Mouse (Mus musculus): ENCODE measurements around the gene Myo1c.

Myo1c gene

DNA sequence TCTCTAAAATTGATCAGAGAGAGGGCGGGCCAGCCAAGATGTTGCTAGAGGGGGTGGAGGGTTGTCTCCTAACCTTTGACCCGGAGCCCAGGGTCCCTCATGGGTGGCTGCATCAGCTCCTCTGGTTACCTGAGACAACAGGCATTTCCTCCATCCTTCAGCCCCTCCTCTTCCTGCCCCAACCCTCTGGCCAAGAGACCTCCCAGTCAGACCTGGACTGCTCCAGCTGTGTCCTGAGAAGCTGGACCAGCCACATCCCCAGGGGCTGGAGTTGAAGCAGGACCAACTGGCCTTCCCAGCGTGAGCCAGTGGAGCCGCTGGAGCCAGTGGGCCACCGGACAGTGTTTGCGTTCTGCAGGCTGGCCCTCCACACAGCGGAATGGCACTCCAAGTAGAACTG is at the start of gene Myo1c:
TSS of gene Myo1c (plus strand) at position 194 of the 400 bp plus-strand sequence.
- no peak for DNase-seq (ENCODE audit: low read depth)

DNA sequence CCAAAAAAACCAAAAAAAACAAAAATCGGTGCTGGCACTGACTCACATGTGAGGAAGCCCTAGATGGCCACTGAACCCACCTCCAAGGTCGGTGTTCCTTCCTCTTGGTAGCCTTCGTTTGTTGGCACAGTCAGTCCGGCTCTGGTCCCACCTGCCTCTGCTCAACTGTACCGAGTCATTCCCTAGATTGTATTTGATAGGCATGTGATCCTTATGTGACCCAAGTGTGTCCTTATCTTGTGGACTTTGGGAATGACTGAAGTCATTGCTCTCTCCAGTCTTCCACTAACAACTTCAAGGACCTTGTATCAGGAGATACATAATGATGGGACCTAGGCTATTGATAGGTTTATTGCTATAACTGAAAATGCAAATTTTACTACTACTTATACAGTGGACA is 45.5 kb upstream of the Myo1c start:
- DNase-seq (ENCODE audit: low read depth): no peak

- no peak for DNase-seq (ENCODE audit: low read depth)
Measured at GRCm38 (mm10) chr11:75605318-75605717, 45.0 kb upstream of the Myo1c start.

GRCm38 (mm10) chr11:75608776-75609175 is 41.5 kb upstream of the Myo1c start:
- DNase-seq (ENCODE audit: low read depth): no peak

- DNase-seq (ENCODE audit: low read depth): no peak
Measured at GRCm38 (mm10) chr11:75610021-75610420, 40.3 kb upstream of the Myo1c start.

GRCm38 (mm10) chr11:75614769-75615168 is 35.5 kb upstream of the Myo1c start:
- no peak for DNase-seq (ENCODE audit: low read depth)

DNA sequence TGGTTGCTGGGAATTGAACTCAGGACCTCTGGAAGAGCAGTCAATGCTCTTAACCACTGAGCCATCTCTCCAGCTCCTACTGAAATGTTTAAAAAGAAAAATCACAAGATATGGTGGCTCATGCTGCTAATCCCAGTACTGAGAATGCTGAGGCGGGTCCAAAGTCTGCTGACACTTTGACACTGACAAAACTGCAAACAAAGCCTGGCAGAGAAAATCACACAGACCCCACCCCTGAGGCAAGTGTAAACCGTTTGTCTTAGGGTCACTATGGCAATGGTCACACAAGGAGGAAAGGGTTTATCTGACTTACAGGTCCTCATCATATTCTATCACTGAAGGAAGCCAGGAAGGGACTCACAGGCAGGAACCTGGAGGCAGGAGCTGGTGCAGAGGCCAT is 34.7 kb upstream of the Myo1c start:
- DNase-seq (ENCODE audit: low read depth): no peak

- DNase-seq (ENCODE audit: low read depth): peak; percentile 46
Measured at GRCm38 (mm10) chr11:75619133-75619532, 31.2 kb upstream of the Myo1c start.

DNA sequence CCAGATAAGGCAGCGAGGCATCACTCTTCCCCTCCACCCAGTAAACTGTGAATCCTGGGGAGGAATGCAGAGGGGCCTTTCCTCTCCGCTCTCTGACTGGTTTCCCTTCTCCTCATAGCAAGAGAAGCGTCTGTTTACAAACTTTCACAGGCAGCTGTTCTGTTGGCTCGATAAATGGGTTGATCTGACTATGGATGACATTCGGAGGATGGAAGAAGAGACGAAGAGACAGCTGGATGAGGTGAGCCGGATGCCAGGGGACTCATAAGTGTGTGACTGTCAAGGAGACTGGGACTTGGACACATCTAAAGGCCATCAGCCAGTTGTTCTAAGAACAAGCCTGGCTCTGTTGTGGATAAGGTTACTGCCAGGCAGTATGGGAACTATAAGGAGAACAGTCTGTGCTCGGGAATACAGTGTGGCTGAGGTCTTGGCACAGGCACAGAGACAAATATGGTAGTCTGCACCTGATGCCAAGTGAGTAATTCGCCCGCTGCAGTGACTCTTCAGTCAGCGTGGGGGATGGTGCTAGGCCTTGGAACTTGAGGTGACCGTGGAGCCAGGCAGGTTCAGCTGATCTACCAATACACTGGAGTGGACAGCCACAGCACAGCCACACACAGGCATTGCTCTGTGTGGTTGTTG is 30.0 kb upstream of the Myo1c start:
- DNase-seq (ENCODE audit: low read depth): no peak

DNA sequence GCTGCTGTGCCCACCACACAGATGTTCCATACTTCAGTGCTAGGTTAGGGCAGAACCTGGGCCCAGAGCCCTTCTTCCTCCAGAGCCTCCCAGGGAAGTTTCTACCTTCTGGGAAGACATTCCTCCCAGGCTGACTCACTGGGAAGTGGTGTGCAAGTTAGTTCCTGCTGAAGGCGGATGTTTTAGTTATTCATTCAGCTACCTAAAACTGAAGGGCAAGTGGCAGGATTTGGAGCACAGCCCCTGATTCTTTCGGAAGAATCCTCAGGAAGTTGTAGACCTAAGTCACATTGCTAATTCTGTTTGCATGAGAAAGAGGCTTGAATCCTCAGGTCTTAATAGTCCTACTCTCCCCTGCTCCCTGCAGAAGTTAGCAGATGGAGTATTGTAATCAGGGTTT is 28.9 kb upstream of the Myo1c start:
- no peak for DNase-seq (ENCODE audit: low read depth)

GRCm38 (mm10) chr11:75622588-75623329 is 27.5 kb upstream of the Myo1c start:
- DNase-seq (ENCODE audit: low read depth): no peak

DNA sequence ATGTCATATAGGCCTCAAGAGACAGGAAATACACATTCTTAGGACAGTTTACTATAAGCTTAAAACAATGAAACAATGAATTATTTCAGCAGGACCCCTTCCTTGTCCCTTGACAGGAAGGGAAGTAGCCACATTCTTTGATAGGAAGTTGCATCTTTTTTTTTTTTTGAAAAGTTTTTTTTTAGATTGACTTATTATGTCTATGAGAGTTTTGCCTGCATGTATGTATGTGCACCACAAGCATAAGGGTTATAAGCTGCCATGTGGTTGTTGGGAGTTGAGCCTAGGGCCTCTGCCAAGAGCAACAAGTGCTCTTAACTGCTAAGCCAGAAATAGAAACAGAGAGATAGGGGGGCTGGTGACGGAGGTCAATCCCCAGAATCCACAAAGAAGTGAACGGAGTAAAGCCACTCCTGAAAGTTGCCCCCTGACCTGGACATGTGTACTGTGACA is 26.2 kb upstream of the Myo1c start:
- no peak for DNase-seq (ENCODE audit: low read depth)

DNA sequence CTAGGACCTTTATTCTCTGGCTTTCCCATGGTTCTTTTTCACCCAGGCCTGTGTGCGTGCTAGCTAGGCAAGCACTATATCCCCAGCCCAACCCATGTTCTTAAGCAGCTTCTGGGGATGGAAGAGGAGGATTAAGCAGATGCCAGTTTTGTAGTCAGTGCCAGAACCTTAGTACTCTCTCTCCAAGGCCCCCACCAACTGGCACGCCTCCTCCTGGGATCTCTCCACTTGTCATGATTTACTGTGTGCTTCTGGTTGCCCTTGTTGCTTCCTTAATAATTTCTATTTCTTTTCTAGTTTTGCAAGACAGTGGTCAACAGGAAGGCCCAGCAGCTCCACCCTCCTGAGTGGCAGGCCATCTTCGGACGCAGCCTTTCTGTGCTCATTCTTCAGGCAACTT is 24.5 kb upstream of the Myo1c start:
- no peak for DNase-seq (ENCODE audit: low read depth)

DNA sequence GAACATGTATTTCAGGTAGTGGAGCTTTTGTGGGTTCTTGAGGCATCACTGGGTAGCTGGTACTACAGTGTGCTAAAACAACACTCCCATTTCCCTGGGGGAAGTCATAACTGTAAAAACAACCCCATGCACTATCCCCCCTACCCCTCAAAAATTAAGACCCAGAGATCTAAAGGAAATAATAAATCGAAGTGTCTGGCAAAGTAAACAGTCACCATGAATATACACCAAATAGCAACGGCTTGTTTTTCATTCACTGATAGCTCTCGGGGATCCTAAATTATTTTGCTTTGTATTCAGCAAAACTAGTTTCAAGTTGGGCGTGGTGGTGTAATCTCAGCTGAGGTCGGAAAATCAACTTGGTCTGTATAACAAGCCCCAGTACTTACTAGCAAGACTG is 20.2 kb upstream of the Myo1c start:
- no peak for DNase-seq (ENCODE audit: low read depth)

DNA sequence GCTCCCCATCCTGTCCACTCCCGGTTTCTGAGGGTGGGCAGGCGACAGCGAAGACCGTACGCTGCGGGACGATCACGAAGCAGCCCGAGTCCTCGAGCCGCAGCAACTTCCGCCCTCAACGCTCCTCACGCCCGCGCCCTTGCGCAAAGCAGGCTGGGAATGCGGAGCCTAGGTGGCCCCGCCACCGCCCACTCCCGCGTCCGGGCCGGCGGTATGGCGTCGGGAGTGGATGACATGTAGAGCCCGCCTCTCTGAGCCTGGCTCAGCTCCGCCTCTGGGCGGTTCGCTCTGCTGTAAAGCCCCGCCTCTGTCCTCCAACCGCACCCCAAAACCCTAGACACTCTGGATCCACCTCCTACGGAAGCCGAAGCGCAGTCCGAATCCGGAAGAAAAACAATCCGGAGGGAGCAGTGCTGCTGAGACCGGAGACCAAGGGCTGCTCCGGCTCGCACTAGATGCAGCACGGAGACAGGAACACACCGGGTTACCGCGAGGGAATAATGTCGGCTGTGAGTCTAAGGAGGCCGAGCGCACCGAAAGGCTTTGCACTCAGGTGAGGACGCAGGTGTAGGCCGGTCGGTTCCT is 19.6 kb upstream of the Myo1c start, which contains the start of gene Inpp5k:
TSS of gene Inpp5k (plus strand) at position 344 of the 585 bp plus-strand sequence.
- DNase-seq (ENCODE audit: low read depth): peak; percentile 98

- peak; percentile 66 for DNase-seq (ENCODE audit: low read depth)
Measured at GRCm38 (mm10) chr11:75631561-75632225, 18.6 kb upstream of the Myo1c start.

DNA sequence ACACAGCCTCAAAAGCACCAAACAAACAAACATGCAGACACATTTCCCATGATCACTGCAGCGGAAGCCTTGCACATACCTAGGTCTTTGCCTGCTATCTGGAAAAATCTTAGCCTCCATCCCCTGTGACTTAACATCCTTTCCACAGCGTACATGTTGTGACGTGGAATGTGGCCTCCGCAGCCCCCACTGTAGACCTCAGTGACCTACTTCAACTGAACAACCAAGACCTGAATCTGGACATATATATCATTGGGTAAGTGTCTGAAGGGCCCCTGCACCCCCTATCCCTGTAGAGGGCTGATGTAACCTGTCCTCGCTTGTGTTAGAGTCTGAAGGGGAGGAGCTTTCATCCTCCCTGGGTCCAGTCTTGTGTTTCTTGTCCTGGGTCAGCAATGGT is 17.4 kb upstream of the Myo1c start:
- DNase-seq (ENCODE audit: low read depth): no peak

GRCm38 (mm10) chr11:75634801-75635200 is 15.5 kb upstream of the Myo1c start:
- DNase-seq (ENCODE audit: low read depth): no peak

GRCm38 (mm10) chr11:75635315-75635714 is 15.0 kb upstream of the Myo1c start:
- DNase-seq (ENCODE audit: low read depth): no peak

GRCm38 (mm10) chr11:75643323-75643722 is 7.0 kb upstream of the Myo1c start:
- DNase-seq (ENCODE audit: low read depth): no peak

DNA sequence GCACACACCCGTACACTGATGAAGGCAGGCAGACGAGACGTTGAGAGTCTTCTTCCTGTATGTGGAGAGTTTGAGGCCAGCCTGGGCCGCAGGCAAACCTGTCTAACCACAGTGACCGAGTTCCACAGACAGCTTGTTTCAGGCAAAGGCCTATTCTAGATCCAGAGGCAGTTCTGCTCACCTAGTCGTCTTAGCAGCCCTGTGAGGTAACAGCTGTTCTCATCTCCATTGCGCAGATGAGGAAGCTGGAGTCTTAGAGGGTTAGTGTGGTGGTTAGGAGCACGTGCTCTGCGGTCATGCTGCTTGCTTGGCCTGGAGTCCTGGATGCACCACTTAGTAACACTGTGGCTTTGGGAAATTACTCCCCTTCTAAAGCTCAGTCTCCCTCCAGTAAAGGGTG is 5.6 kb upstream of the Myo1c start:
- no peak for DNase-seq (ENCODE audit: low read depth)

DNA sequence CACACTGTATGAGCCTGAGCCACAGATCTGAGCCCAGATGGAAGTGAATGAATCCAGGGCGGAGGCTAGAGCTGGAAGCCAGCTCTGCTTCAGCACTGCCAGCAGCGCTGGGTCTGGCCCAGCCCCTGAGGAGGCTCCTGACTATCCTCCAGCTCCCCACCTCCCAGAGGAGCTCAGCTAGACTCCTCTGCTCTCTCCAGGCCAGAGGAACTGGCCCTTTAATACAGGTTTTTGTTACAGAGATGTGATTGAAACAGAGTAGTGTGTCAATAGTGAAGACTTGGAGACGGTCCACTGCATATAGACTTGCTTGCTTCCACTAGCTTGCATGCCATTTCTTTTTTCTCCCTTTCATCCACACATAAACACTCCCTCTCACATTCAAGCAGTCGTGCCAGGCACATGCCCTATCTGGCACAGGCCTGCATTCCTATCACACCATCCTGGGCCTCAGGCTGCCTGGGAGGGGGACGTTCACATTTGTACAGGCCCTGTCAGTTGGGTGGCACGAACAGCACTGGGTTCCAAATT is 2.6 kb upstream of the Myo1c start:
- DNase-seq (ENCODE audit: low read depth): no peak
